Mouse (Mus musculus) forebrain, embryonic 14.5 days (tissue): ENCODE measurements around the gene Cmah. TPM values are rescaled to one million over a fixed set of nuclear protein-coding genes. Genes with fewer than 3 reads are reported as not detected.

ENCODE experiments used
- ATAC-seq: fragments of 200-750 bp; cut with Nextera tagmentation; 2 replicates; pipeline ENCODE4 v1.8.0; 2017; ENCODE audit warnings: mild to moderate bottlenecking, moderate library complexity
- DNase-seq: peaks from one replicate; pipeline ENCODE4 v3.0.0-alpha.2; 2015; ENCODE audit warnings: low spot score
- H3K27ac ChIP-seq: fragments of 300-500 bp; sonication (generic); 2 replicates; pipeline ENCODE4 v1.5.1; 2014; ENCODE audit warnings: low read depth, mild to moderate bottlenecking, control low read depth, low read length, moderate library complexity
- H3K27me3 ChIP-seq: fragments of 300-500 bp; sonication (generic); replicated peaks from 2 replicates; pipeline ENCODE4 v1.6.1; 2014; ENCODE audit warnings: low read length, control low read depth, mixed read lengths; ENCODE audit not compliant: control insufficient read depth, insufficient read depth
- H3K36me3 ChIP-seq: fragments of 300-500 bp; sonication (generic); 2 replicates; pipeline ENCODE4 v1.6.1; 2014; ENCODE audit warnings: low read length, control low read depth; ENCODE audit not compliant: control insufficient read depth, insufficient read depth
- H3K4me1 ChIP-seq: fragments of 300-500 bp; sonication (generic); 2 replicates; pipeline ENCODE4 v1.6.1; 2014; ENCODE audit warnings: antibody characterized with exemption, low read length, control low read depth; ENCODE audit not compliant: control insufficient read depth, insufficient read depth
- H3K4me2 ChIP-seq: fragments of 300-500 bp; sonication (generic); 2 replicates; pipeline ENCODE4 v1.6.1; 2014; ENCODE audit warnings: mild to moderate bottlenecking, control low read depth, low read length
- H3K4me3 ChIP-seq: fragments of 300-500 bp; sonication (generic); 2 replicates; pipeline ENCODE4 v1.5.1; 2014; ENCODE audit warnings: low read depth, low read length, control low read depth
- H3K9ac ChIP-seq: fragments of 300-500 bp; sonication (generic); 2 replicates; pipeline ENCODE4 v1.6.1; 2014; ENCODE audit warnings: mild to moderate bottlenecking, low read length, control low read depth, moderate library complexity
- H3K9me3 ChIP-seq: fragments of 300-500 bp; sonication (generic); replicated peaks from 2 replicates; pipeline ENCODE4 v1.6.1; 2016; ENCODE audit warnings: low read length, control low read depth, mixed read lengths; ENCODE audit not compliant: control insufficient read depth
- WGBS: fragments of 180-500 bp; shearing (Covaris S2); extraction: QIAGEN DNeasy Blood & Tissue Kit; methylation state at CpG from one replicate; pipeline ENCODE4 v1.1.7; 2014; 5-methylcytosine and 5-hydroxymethylcytosine counted together
- polyA plus RNA-seq: library from polyadenylated mRNA; unstranded; fragments of >200 nt; fragmentation: Nextera tagmentation; extraction: Ambion mirVana; gene quantifications from 2 replicates; pipeline ENCODE4 v1.2.1, GENCODE M21; 2014

The Cmah gene
- polyA plus RNA-seq, 1 experiment from 2014 or later, result 0.20 TPM

DNA sequence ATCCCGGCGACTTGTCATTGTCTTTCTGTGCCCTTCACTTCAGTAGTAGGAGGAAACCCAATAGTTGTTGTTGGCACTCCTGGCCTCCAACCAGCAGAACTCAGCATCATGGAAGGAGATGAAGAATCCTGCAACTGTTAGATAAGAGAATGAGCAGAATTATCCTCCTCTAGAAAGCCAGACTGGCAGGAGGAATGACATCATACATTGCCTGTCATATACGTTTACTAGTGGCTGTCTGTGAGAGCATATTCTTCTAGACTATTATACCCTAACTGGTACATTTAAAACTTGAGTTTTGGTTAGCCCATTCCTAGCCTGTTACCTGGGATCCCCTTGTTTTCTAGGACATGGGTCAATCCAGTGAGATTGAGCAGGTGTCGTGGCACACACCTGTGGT lies 9.6 kb downstream of the Cmah start:
- H3K4me3 ChIP-seq, result no peak overlapping the region
- H3K4me1 ChIP-seq, result no peaks in the 10 kb centered on the region
- no peak for DNase-seq
- H3K9me3 ChIP-seq, result no peaks in the 10 kb centered on the region
- H3K27me3 ChIP-seq, result no peaks in the 10 kb centered on the region
- no peak overlapping the region for H3K9ac ChIP-seq
- no peaks in the 10 kb centered on the region for H3K36me3 ChIP-seq
- 86% methylated on average over 4 of the region's 4 CpGs for WGBS
- H3K4me2 ChIP-seq, result no peak overlapping the region
- ATAC-seq, result no peak
- H3K27ac ChIP-seq, result no peak overlapping the region

DNA sequence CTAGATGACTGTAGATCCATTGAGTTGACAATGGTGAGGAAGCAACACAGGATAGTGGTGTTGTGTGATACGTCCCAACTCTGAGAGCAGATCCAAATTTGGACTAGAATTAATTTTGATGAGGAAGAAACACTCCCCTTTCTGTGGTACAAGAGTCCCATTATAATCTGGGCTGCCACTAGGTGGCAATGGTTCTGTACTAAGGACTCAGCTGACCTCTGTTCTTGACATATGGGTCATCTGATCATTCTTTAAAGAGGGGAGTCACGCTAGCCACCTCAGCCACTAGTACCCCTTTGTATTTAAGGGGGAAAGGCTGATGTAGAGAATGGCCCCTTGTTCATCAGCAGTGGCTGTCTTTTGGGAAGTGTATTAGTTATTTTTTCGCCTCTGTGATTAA lies 10.7 kb downstream of the Cmah start:
- 56% methylated on average over 3 of the region's 3 CpGs for whole genome bisulfite sequencing
- no peak overlapping the region for H3K27ac ChIP-seq

DNA sequence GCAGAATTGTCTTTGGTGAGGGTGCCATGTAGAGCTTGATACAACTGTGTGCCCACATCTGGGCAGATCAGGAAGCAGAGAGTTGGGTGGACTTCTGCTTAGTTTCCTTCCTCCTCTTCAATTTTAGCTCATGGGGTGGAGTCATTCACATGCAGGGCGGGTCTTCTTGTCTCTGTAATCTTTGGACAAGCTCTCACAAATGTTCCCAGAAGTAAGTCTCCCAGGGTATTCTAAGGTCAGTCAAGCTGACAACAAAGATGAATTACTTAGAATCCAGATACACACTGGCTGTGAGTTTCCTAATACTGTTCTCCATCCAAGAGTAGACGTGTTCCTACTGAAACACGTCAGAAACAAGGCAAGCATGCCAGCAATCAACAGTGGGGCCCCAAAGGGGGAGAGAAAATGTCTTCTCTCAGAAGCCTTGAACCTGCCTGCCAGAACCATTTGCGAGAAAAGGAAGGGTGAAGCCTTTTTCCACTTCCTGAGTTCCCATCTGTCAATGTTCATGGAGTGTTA lies 11.2 kb downstream of the Cmah start:
- 71% methylated on average over 4 of the region's 4 CpGs for WGBS
- ATAC-seq, result no peak

More for the DNA sequence above, 10.7 kb downstream of the Cmah start:
- H3K4me2 ChIP-seq, result no peak overlapping the region
- H3K4me3 ChIP-seq, result no peak overlapping the region
- H3K27me3 ChIP-seq, result no peaks in the 10 kb centered on the region
- H3K9me3 ChIP-seq, result no peaks in the 10 kb centered on the region
- ATAC-seq, result no peak
- H3K36me3 ChIP-seq, result no peaks in the 10 kb centered on the region
- DNase-seq, result peak; percentile 42
- H3K9ac ChIP-seq, result no peak overlapping the region
- H3K4me1 ChIP-seq, result no peaks in the 10 kb centered on the region

DNA sequence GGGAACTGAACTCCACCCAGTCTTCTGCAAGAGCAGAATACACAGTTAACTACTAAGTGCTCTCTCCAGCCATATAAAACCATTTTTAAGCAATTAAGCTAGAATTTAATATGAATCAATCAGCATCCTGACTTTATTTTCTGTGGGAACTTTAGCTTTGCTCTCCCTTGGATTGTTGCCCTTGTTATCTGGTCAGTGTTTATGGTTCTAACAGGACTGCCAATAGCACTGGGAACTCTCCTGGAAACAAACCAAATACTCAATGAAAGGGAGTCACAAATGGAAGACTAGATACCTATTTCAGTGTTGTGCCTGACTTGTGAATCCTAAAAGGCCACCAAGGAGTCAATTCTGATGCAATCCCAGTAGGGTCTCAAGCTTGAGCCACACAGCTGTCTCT lies 12.7 kb downstream of the Cmah start:
- Histone ChIP-seq H3K9me3 (no peaks in the 10 kb centered on the region), H3K4me1 (no peaks in the 10 kb centered on the region), H3K4me2 (no peak overlapping the region), H3K36me3 (no peaks in the 10 kb centered on the region), H3K9ac (no peak overlapping the region), H3K27me3 (no peaks in the 10 kb centered on the region), H3K27ac (no peak overlapping the region), H3K4me3 (no peak overlapping the region)
- DNase-seq (no peak), ATAC-seq (no peak)

More for the DNA sequence above, 11.2 kb downstream of the Cmah start:
- DNase-seq, result no peak
- Histone ChIP-seq H3K9me3 (no peaks in the 10 kb centered on the region), H3K4me3 (no peak overlapping the region), H3K4me2 (no peak overlapping the region), H3K27me3 (no peaks in the 10 kb centered on the region), H3K27ac (no peak overlapping the region), H3K36me3 (no peaks in the 10 kb centered on the region), H3K4me1 (no peaks in the 10 kb centered on the region), H3K9ac (no peak overlapping the region)

DNA sequence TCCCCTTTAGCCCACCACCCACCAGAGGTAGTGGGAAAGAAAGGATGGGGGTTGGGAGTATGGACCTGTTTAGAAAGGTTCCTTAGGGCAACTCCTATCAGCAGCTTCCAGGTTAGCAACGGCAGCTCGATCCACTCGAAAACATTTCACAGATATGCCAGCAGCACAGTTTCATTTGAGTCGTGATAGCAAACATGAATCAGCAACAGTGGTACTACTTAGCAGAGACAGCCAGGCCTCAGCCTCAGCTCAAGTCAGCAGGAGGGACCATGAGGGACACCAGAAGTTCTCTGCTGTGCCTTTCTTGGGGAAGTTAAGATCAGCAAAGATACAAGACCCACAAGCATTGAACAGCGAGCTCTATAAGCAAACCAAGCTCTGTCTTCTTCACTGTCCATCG lies 13.3 kb downstream of the Cmah start:
- H3K4me2 ChIP-seq, result no peak overlapping the region
- no peak for DNase-seq
- no peaks in the 10 kb centered on the region for H3K9me3 ChIP-seq
- no peak overlapping the region for H3K27ac ChIP-seq
- WGBS, result 94% methylated on average over 6 of the region's 6 CpGs
- no peaks in the 10 kb centered on the region for H3K27me3 ChIP-seq
- no peaks in the 10 kb centered on the region for H3K4me1 ChIP-seq
- no peak overlapping the region for H3K4me3 ChIP-seq
- no peaks in the 10 kb centered on the region for H3K36me3 ChIP-seq
- ATAC-seq, result no peak
- H3K9ac ChIP-seq, result no peak overlapping the region

DNA sequence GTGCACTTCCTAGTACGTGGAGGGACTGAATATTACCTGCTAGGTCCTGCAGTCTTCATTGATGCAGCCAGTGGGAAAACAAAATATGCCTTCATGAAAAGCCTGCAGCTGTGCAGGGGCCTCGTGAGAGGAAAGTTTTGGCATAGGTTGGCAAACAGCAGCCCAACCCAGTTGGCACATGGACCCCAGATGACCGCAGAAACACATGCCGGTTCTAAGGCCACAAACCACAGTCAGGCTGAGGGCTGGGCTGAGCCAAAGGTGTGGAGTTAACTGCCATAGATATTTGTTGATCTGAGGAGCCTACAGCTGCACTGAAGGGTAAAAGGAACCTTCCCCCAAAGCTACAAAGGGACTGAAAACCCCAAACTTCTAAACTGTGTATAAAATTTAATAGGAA lies 14.9 kb downstream of the Cmah start:
- DNase-seq (no peak), ATAC-seq (no peak)
- no peak overlapping the region for H3K4me2 ChIP-seq
- 83% methylated on average over 4 of the region's 4 CpGs for WGBS
- no peak overlapping the region for H3K9ac ChIP-seq
- no peak overlapping the region for H3K4me3 ChIP-seq
- H3K9me3 ChIP-seq, result no peaks in the 10 kb centered on the region
- no peaks in the 10 kb centered on the region for H3K27me3 ChIP-seq
- H3K4me1 ChIP-seq, result no peaks in the 10 kb centered on the region
- no peak overlapping the region for H3K27ac ChIP-seq
- H3K36me3 ChIP-seq, result no peaks in the 10 kb centered on the region

DNA sequence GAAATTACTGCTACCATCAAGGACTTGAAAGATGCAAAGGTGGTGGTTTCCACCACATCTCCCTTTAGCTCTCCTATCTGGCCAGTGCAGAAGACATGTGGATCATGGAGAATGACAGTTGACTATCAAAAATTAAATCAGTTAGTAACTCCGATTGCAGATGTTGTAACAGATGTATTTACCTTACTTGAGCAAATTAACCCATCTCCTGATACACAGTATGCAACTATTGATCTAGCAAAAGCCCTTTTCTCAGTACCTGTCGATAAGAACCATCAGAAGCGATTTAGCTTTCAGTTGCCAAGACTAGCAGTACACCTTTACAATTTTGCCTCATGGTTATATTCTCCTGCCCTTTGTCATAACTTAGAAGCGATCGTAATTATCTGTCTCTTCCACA lies 25.8 kb downstream of the Cmah start:
- H3K9me3 ChIP-seq, result no peaks in the 10 kb centered on the region
- no peaks in the 10 kb centered on the region for H3K4me1 ChIP-seq
- no peak overlapping the region for H3K9ac ChIP-seq
- H3K4me3 ChIP-seq, result no peak overlapping the region
- WGBS, result 94% methylated on average over 5 of the region's 5 CpGs
- no peak for DNase-seq
- no peaks in the 10 kb centered on the region for H3K27me3 ChIP-seq
- H3K27ac ChIP-seq, result no peak overlapping the region
- H3K4me2 ChIP-seq, result no peak overlapping the region
- no peaks in the 10 kb centered on the region for H3K36me3 ChIP-seq
- no peak for ATAC-seq

DNA sequence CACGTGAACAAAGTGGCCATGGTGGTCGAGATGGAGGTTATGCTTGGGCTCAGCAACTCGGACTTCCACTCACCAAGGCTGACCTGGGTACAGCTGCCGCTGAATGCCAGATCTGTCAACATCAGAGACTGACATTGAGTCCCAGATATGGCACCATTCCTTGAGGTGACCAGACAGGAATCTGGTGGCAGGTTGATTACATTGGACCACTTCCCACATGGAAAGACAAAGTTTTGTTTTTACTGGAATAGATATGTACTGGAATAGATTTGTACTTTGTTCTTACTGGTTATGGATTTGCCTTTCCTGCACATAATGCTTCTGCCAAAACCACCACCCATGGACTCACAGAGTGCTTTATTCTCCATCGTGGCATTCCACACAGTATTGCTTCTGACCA lies 27.5 kb downstream of the Cmah start:
- Histone ChIP-seq H3K9me3 (no peaks in the 10 kb centered on the region), H3K36me3 (no peaks in the 10 kb centered on the region), H3K9ac (no peak overlapping the region), H3K4me1 (no peaks in the 10 kb centered on the region), H3K27me3 (no peaks in the 10 kb centered on the region), H3K4me2 (no peak overlapping the region), H3K4me3 (no peak overlapping the region), H3K27ac (no peak overlapping the region)
- WGBS, result 89% methylated on average over 5 of the region's 5 CpGs
- DNase-seq (no peak), ATAC-seq (no peak)

DNA sequence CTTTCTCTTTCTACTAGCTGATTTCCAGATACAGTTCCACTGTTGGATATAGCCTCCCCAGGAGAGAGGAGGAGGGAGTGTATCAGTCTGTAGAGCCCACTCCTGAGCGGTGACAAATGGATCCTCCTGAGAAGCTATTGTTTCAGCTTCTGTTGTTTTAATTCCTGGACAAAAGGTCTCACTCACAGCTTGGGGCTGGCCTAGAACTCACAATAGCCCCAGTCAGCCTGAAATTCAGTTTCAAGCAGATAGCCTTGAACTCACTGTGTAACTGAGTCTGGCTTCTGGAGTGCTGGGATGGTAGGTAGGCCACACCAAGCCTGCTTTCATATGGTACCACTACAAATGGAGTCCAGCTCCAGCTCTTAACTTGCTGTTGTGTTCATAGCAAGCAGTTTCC lies 32.0 kb downstream of the Cmah start:
- ATAC-seq (no peak), DNase-seq (no peak)
- Histone ChIP-seq H3K4me1 (no peaks in the 10 kb centered on the region), H3K4me2 (no peak overlapping the region), H3K36me3 (no peaks in the 10 kb centered on the region), H3K4me3 (no peak overlapping the region), H3K27me3 (no peaks in the 10 kb centered on the region), H3K9ac (no peak overlapping the region), H3K27ac (no peak overlapping the region), H3K9me3 (no peaks in the 10 kb centered on the region)
- 23% methylated on average over 1 of the region's 1 CpGs for WGBS
